Mouse (Mus musculus) liver, embryonic 16.5 days (tissue): Measurements from ENCODE around the gene Rbfox1. TPM values are rescaled to one million over a fixed set of nuclear protein-coding genes. Genes with fewer than 3 reads are reported as not detected.

Experiments
- ATAC-seq: fragments of 200-750 bp; cut with Nextera tagmentation; 2 replicates; pipeline ENCODE4 v1.8.0; 2017; ENCODE audit warnings: low read depth, mild to moderate bottlenecking, moderate number of reproducible peaks, moderate library complexity
- H3K27ac ChIP-seq: fragments of 300-500 bp; sonication (generic); 2 replicates; pipeline ENCODE4 v1.5.1; 2014; ENCODE audit warnings: mild to moderate bottlenecking, low read length
- H3K27me3 ChIP-seq: fragments of 300-500 bp; sonication (generic); 2 replicates; pipeline ENCODE4 v1.6.1; 2014; ENCODE audit warnings: low read depth, low read length, mixed read lengths; ENCODE audit not compliant: control insufficient read depth, insufficient read depth
- H3K36me3 ChIP-seq: fragments of 300-500 bp; sonication (generic); 2 replicates; pipeline ENCODE4 v1.6.1; 2014; ENCODE audit warnings: mild to moderate bottlenecking; ENCODE audit not compliant: control insufficient read depth, insufficient read depth
- H3K4me1 ChIP-seq: fragments of 300-500 bp; sonication (generic); 2 replicates; pipeline ENCODE4 v1.6.1; 2014; ENCODE audit warnings: low read depth, low read length, mixed read lengths; ENCODE audit not compliant: control insufficient read depth
- H3K4me2 ChIP-seq: fragments of 300-500 bp; sonication (generic); 2 replicates; pipeline ENCODE4 v1.6.1; 2014; ENCODE audit warnings: low read depth, low read length, mixed read lengths
- H3K4me3 ChIP-seq: fragments of 300-500 bp; sonication (generic); 2 replicates; pipeline ENCODE4 v1.5.1; 2014; ENCODE audit warnings: low read depth, mild to moderate bottlenecking, low read length
- H3K9ac ChIP-seq: fragments of 300-500 bp; sonication (generic); 2 replicates; pipeline ENCODE4 v1.6.1; 2014; ENCODE audit warnings: low read depth, low read length
- H3K9me3 ChIP-seq: fragments of 300-500 bp; sonication (generic); replicated peaks from 2 replicates; pipeline ENCODE4 v1.6.1; 2016; ENCODE audit warnings: low read length; ENCODE audit not compliant: control insufficient read depth
- WGBS: fragments of 180-500 bp; shearing (Covaris S2); extraction: QIAGEN DNeasy Blood & Tissue Kit; methylation state at CpG from one replicate; pipeline ENCODE4 v1.1.7; 2014; ENCODE audit not compliant: insufficient replicate concordance; 5-methylcytosine and 5-hydroxymethylcytosine counted together
- polyA plus RNA-seq: library from polyadenylated mRNA; unstranded; fragments of >200 nt; fragmentation: Nextera tagmentation; extraction: Ambion mirVana; gene quantifications from 2 replicates; pipeline ENCODE4 v1.2.1, GENCODE M21; 2015

The Rbfox1 gene
- polyA plus RNA-seq, 1 experiment from 2014 or later, result 0.38 TPM

- 43% methylated on average over 5 of the region's 5 CpGs for WGBS
- no peak for ATAC-seq
- peaks cover 4% of the 10 kb centered on the region; the same call in 1 of the 2 replicates for H3K9me3 ChIP-seq
- H3K4me2 ChIP-seq, result no peak overlapping the region
- no peaks in the 10 kb centered on the region for H3K4me1 ChIP-seq
- H3K27me3 ChIP-seq, result no peaks in the 10 kb centered on the region
- no peak overlapping the region for H3K9ac ChIP-seq
- no peak overlapping the region for H3K4me3 ChIP-seq
- no peaks in the 10 kb centered on the region for H3K36me3 ChIP-seq
- no peak overlapping the region for H3K27ac ChIP-seq
Measured at GRCm38 (mm10) chr16:6992251-6992650, 1107.1 kb downstream of the Rbfox1 start.

- H3K9me3 ChIP-seq, result peaks cover 4% of the 10 kb centered on the region; the same call in 1 of the 2 replicates
- H3K27me3 ChIP-seq, result no peaks in the 10 kb centered on the region
- 9% methylated on average over 2 of the region's 2 CpGs for WGBS
- H3K4me3 ChIP-seq, result no peak overlapping the region
- no peak overlapping the region for H3K4me2 ChIP-seq
- no peak for ATAC-seq
- no peaks in the 10 kb centered on the region for H3K36me3 ChIP-seq
- no peak overlapping the region for H3K9ac ChIP-seq
- no peaks in the 10 kb centered on the region for H3K4me1 ChIP-seq
- no peak overlapping the region for H3K27ac ChIP-seq
Measured at GRCm38 (mm10) chr16:6993180-6993579, 1108.0 kb downstream of the Rbfox1 start.

- H3K9ac ChIP-seq, result no peak overlapping the region
- no peak overlapping the region for H3K4me3 ChIP-seq
- no peaks in the 10 kb centered on the region for H3K4me1 ChIP-seq
- no peaks in the 10 kb centered on the region for H3K27me3 ChIP-seq
- H3K27ac ChIP-seq, result no peak overlapping the region
- no peaks in the 10 kb centered on the region for H3K9me3 ChIP-seq
- no peak for ATAC-seq
- no peak overlapping the region for H3K4me2 ChIP-seq
- H3K36me3 ChIP-seq, result no peaks in the 10 kb centered on the region
- WGBS, result 44% methylated on average over 4 of the region's 4 CpGs
Measured at GRCm38 (mm10) chr16:6997109-6997508, 1112.0 kb downstream of the Rbfox1 start.

GRCm38 (mm10) chr16:6997834-6998233, 1112.7 kb downstream of the Rbfox1 start:
- no peak overlapping the region for H3K27ac ChIP-seq
- 17% methylated on average over 7 of the region's 7 CpGs for WGBS
- no peak overlapping the region for H3K4me2 ChIP-seq
- no peaks in the 10 kb centered on the region for H3K4me1 ChIP-seq
- H3K36me3 ChIP-seq, result no peaks in the 10 kb centered on the region
- H3K27me3 ChIP-seq, result no peaks in the 10 kb centered on the region
- ATAC-seq, result no peak
- no peaks in the 10 kb centered on the region for H3K9me3 ChIP-seq
- no peak overlapping the region for H3K4me3 ChIP-seq
- H3K9ac ChIP-seq, result no peak overlapping the region

- Histone ChIP-seq H3K4me1 (no peaks in the 10 kb centered on the region), H3K27me3 (no peaks in the 10 kb centered on the region), H3K9me3 (no peaks in the 10 kb centered on the region), H3K4me3 (no peak overlapping the region), H3K9ac (no peak overlapping the region), H3K4me2 (no peak overlapping the region), H3K36me3 (no peaks in the 10 kb centered on the region), H3K27ac (no peak overlapping the region)
- 78% methylated on average over 3 of the region's 3 CpGs for WGBS
- no peak for ATAC-seq
Measured at GRCm38 (mm10) chr16:7004565-7004964, 1119.4 kb downstream of the Rbfox1 start.

- ATAC-seq, result no peak
- H3K9ac ChIP-seq, result no peak overlapping the region
- no peaks in the 10 kb centered on the region for H3K4me1 ChIP-seq
- no peaks in the 10 kb centered on the region for H3K9me3 ChIP-seq
- H3K27ac ChIP-seq, result no peak overlapping the region
- no peak overlapping the region for H3K4me2 ChIP-seq
- 13% methylated on average over 3 of the region's 3 CpGs for WGBS
- H3K27me3 ChIP-seq, result no peaks in the 10 kb centered on the region
- H3K4me3 ChIP-seq, result no peak overlapping the region
- H3K36me3 ChIP-seq, result no peaks in the 10 kb centered on the region
Measured at GRCm38 (mm10) chr16:7005478-7005877, 1120.3 kb downstream of the Rbfox1 start.

GRCm38 (mm10) chr16:7017310-7017709, 1132.2 kb downstream of the Rbfox1 start:
- H3K36me3 ChIP-seq, result no peaks in the 10 kb centered on the region
- no peak overlapping the region for H3K4me3 ChIP-seq
- no peak overlapping the region for H3K27ac ChIP-seq
- H3K4me1 ChIP-seq, result no peaks in the 10 kb centered on the region
- H3K9me3 ChIP-seq, result no peaks in the 10 kb centered on the region
- ATAC-seq, result no peak
- H3K27me3 ChIP-seq, result no peaks in the 10 kb centered on the region
- H3K4me2 ChIP-seq, result no peak overlapping the region
- 58% methylated on average over 7 of the region's 7 CpGs for WGBS
- no peak overlapping the region for H3K9ac ChIP-seq

GRCm38 (mm10) chr16:7034231-7034630, 1149.1 kb downstream of the Rbfox1 start:
- Histone ChIP-seq H3K27ac (no peak overlapping the region), H3K36me3 (no peaks in the 10 kb centered on the region), H3K4me1 (no peaks in the 10 kb centered on the region), H3K9ac (no peak overlapping the region), H3K4me2 (no peak overlapping the region), H3K9me3 (no peaks in the 10 kb centered on the region), H3K27me3 (peaks cover 11% of the 10 kb centered on the region), H3K4me3 (no peak overlapping the region)
- WGBS, result 13% methylated on average over 5 of the region's 5 CpGs
- no peak for ATAC-seq

- H3K27ac ChIP-seq, result no peak overlapping the region
- no peaks in the 10 kb centered on the region for H3K9me3 ChIP-seq
- WGBS, result 58% methylated on average over 3 of the region's 3 CpGs
- H3K9ac ChIP-seq, result no peak overlapping the region
- no peaks in the 10 kb centered on the region for H3K4me1 ChIP-seq
- H3K27me3 ChIP-seq, result peaks cover 16% of the 10 kb centered on the region
- H3K36me3 ChIP-seq, result no peaks in the 10 kb centered on the region
- H3K4me3 ChIP-seq, result no peak overlapping the region
- ATAC-seq, result no peak
- no peak overlapping the region for H3K4me2 ChIP-seq
Measured at GRCm38 (mm10) chr16:7036566-7036965, 1151.4 kb downstream of the Rbfox1 start.
